Mouse (Mus musculus): Measurements from ENCODE around the gene Recql.

DNA sequence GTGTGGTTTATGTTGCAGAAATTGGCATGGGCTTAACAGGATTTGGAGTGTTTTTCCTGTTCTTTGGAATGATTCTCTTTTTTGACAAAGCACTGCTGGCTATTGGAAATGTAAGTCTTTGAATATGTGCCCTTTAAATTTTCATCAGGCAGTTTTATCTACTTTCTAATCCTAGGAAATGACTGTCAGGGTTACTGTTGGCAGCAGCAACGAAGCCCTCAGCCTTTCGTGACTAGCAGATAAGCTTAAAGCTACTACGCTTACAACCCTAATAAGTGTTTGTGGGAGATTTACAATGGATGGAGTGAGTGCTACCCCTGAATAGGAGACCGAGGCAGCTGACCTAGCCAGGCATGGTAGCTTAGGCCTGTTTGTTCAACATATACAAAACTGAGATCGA lies 5.4 kb upstream of the Recql start:
- no peak for TF ChIP-seq POLR2A (IDR thresholded peaks at IDR 0.05; ENCODE audit: low read depth, low read length)
- no peak for TF ChIP-seq CTCF (IDR thresholded peaks at IDR 0.05; ENCODE audit: borderline replicate concordance, insufficient read depth, low read length)

All from embryonic fibroblast, embryonic 13.5 days (primary cell).